Mouse (Mus musculus) testis, adult 2 months (tissue): ENCODE results near the gene Psap. TPM values are rescaled to one million over a fixed set of nuclear protein-coding genes. Genes with fewer than 3 reads are reported as not detected.

Experiments used
- H3K27ac ChIP-seq: fragments of 200-500 bp; 2 replicates; pipeline ENCODE4 v1.5.1; 2012; ENCODE audit warnings: low read depth, low read length; ENCODE audit not compliant: control insufficient read depth, insufficient read depth
- H3K27me3 ChIP-seq: fragments of 200-500 bp; 2 replicates; pipeline ENCODE4 v1.6.1; 2012; ENCODE audit warnings: mild to moderate bottlenecking, low read length, moderate library complexity; ENCODE audit not compliant: control insufficient read depth, insufficient read depth
- H3K36me3 ChIP-seq: fragments of 200-500 bp; 2 replicates; pipeline ENCODE4 v1.6.1; 2012; ENCODE audit warnings: mild to moderate bottlenecking, low read length; ENCODE audit not compliant: control insufficient read depth, insufficient read depth
- H3K4me1 ChIP-seq: fragments of 200-500 bp; 2 replicates; pipeline ENCODE4 v1.6.1; 2012; ENCODE audit warnings: low read length; ENCODE audit not compliant: control insufficient read depth, insufficient read depth
- H3K4me3 ChIP-seq: fragments of 200-500 bp; 2 replicates; pipeline ENCODE4 v1.5.1; 2012; ENCODE audit warnings: low read depth, mild to moderate bottlenecking, low read length, moderate library complexity, mixed read lengths; ENCODE audit not compliant: control insufficient read depth
- CTCF ChIP-seq: fragments of 200-500 bp; IDR thresholded peaks from 2 replicates; pipeline ENCODE4 v1.5.1; 2012; ENCODE audit warnings: low read depth, mild to moderate bottlenecking, inconsistent platforms, low read length, moderate library complexity; ENCODE audit not compliant: control insufficient read depth, insufficient read depth, insufficient replicate concordance
- POLR2A ChIP-seq: fragments of 200-500 bp; IDR thresholded peaks from 2 replicates; pipeline ENCODE4 v1.6.1; 2012; ENCODE audit warnings: low read depth, mild to moderate bottlenecking, inconsistent platforms, low read length, moderate library complexity; ENCODE audit not compliant: control insufficient read depth
- polyA plus RNA-seq: library from polyadenylated mRNA; depleted of rRNA; stranded (reverse); fragments of >200 nt; gene quantifications from 2 replicates; pipeline ENCODE4 v1.2.3, GENCODE M21; 2012

Psap gene
- polyA plus RNA-seq, 1 experiment = 280 TPM

GRCm38 (mm10) chr10:60278006-60278399, 576 bp downstream of the Psap start:
- peak overlapping the region; percentile 92 for H3K4me3 ChIP-seq
- no peaks in the 10 kb centered on the region for H3K36me3 ChIP-seq
- TF ChIP-seq CTCF (no peak), POLR2A (no peak)
- peak overlapping the region; percentile 84 for H3K27ac ChIP-seq
- no peaks in the 10 kb centered on the region for H3K27me3 ChIP-seq
- 0 out of 2 replicates have a peak, but pooled peaks cover 2% of the 10 kb centered on the region for H3K4me1 ChIP-seq

GRCm38 (mm10) chr10:60278786-60279185, 1.4 kb downstream of the Psap start:
- Histone ChIP-seq H3K36me3 (no peaks in the 10 kb centered on the region), H3K4me1 (0 out of 2 replicates have a peak, but pooled peaks cover 2% of the 10 kb centered on the region), H3K27me3 (no peaks in the 10 kb centered on the region), H3K4me3 (no peak overlapping the region), H3K27ac (peak overlapping the region; percentile 19; the same call in 1 of the 2 replicates)
- TF ChIP-seq CTCF (no peak), POLR2A (no peak)

- no peak overlapping the region for H3K4me3 ChIP-seq
- 0 out of 2 replicates have a peak, but pooled peaks cover 2% of the 10 kb centered on the region for H3K4me1 ChIP-seq
Observed at GRCm38 (mm10) chr10:60279290-60279940, 2.0 kb downstream of the Psap start.

GRCm38 (mm10) chr10:60279941-60280301, 2.5 kb downstream of the Psap start:
- Histone ChIP-seq H3K36me3 (no peaks in the 10 kb centered on the region), H3K4me3 (no peak overlapping the region), H3K27ac (no peak overlapping the region), H3K27me3 (no peaks in the 10 kb centered on the region), H3K4me1 (0 out of 2 replicates have a peak, but pooled peaks cover 2% of the 10 kb centered on the region)
- TF ChIP-seq CTCF (no peak), POLR2A (no peak)

More at GRCm38 (mm10) chr10:60279290-60279940, 2.0 kb downstream of the Psap start:
- Histone ChIP-seq H3K27me3 (no peaks in the 10 kb centered on the region), H3K36me3 (no peaks in the 10 kb centered on the region), H3K27ac (peak overlapping the region; percentile 19; the same call in 1 of the 2 replicates)
- no peak for TF ChIP-seq POLR2A
- no peak for TF ChIP-seq CTCF

- no peaks in the 10 kb centered on the region for H3K27me3 ChIP-seq
- no peaks in the 10 kb centered on the region for H3K36me3 ChIP-seq
- H3K4me3 ChIP-seq = no peak overlapping the region
- peaks cover 5% of the 10 kb centered on the region; the same call in 1 of the 2 replicates for H3K4me1 ChIP-seq
- no peak overlapping the region for H3K27ac ChIP-seq
- no peak for TF ChIP-seq POLR2A
- no peak for TF ChIP-seq CTCF
Observed at GRCm38 (mm10) chr10:60280353-60280752, 2.9 kb downstream of the Psap start.

GRCm38 (mm10) chr10:60281571-60282050, 4.2 kb downstream of the Psap start:
- Histone ChIP-seq H3K4me3 (no peak overlapping the region), H3K4me1 (peaks cover 5% of the 10 kb centered on the region), H3K27me3 (no peaks in the 10 kb centered on the region), H3K36me3 (no peaks in the 10 kb centered on the region), H3K27ac (no peak overlapping the region)
- TF ChIP-seq CTCF = no peak
- TF ChIP-seq POLR2A = no peak

GRCm38 (mm10) chr10:60282116-60283014, 4.9 kb downstream of the Psap start:
- peaks cover 2% of the 10 kb centered on the region for H3K4me1 ChIP-seq
- TF ChIP-seq POLR2A (no peak), CTCF (no peak)
- H3K27ac ChIP-seq = no peak overlapping the region
- no peak overlapping the region for H3K4me3 ChIP-seq
- no peaks in the 10 kb centered on the region for H3K36me3 ChIP-seq
- no peaks in the 10 kb centered on the region for H3K27me3 ChIP-seq
